Mouse (Mus musculus): ENCODE measurements around the gene Tomm5. TPM values are rescaled to one million over a fixed set of nuclear protein-coding genes. Genes with fewer than 3 reads are reported as not detected.

The Tomm5 gene
- total and polyA plus RNA-seq, 3 experiments = 313 to 845 (median 321) TPM

DNA sequence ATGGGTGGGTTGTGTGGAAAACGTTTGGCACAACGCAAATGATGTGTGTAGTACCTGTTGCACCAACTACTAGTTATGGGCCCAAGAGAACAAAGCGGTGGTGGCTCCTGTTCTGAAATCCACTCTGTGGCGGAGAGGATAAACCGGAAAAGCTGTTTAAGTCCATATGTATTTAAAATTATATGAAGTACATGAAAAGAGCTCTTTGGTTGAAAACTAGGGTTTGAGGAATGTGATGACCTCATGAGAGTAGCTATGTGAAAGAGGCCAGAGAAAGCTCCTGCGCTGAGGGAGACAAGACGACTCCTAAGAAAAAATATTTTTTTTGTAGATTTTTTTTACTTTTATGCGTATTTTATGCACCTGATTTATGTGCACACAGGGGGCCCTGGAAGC, 23.0 kb downstream of the Tomm5 start:
- H3K4me2 ChIP-seq (ENCODE audit: insufficient read depth, low read depth, poor library complexity, severe bottlenecking) = peak overlapping the region; percentile 52
- H3K9me3 ChIP-seq (replicated peaks; ENCODE audit: low read length) = no peaks in the 10 kb centered on the region
- H3K36me3 ChIP-seq (replicated peaks in 1 of 2; ENCODE audit: control insufficient read depth in 1 of 2, insufficient read depth in 1 of 2, low read length in 1 of 2) = no peaks in the 10 kb centered on the region
- dilution Hi-C loops (cut with MboI; ENCODE audit: extremely low pct_ligation_motif_present, extremely low pct_unique_long_range_greater_than_20kb, low sequenced_read_pairs) = no loop called here
- H3K9ac ChIP-seq (ENCODE audit: insufficient read depth, low read depth) = peak overlapping the region; percentile 48; the same call in 1 of the 2 replicates
- TF ChIP-seq JUND (conservative IDR thresholded peaks at IDR 0.05; ENCODE audit: low read depth, low read length) (no peak), TBP (conservative IDR thresholded peaks at IDR 0.05; ENCODE audit: low read depth, low read length) (no peak), UBTF (IDR thresholded peaks at IDR 0.05; ENCODE audit: low read depth, low read length) (no peak), RAD21 (IDR thresholded peaks at IDR 0.05; ENCODE audit: low read depth, low read length) (peak; percentile 5; the same call in 1 of the 2 replicates), ZMIZ1 (IDR thresholded peaks at IDR 0.05; ENCODE audit: low read depth, low read length) (no peak), CTCF (conservative IDR thresholded peaks at IDR 0.05 in 1 of 2, IDR thresholded peaks at IDR 0.05 in 1 of 2; ENCODE audit: low read depth in 2 of 2, low read length in 2 of 2) (no peak; a peak in 1 of 4 replicates), GABPA (IDR thresholded peaks at IDR 0.05; ENCODE audit: insufficient replicate concordance, low read depth, low read length) (no peak), CHD1 (IDR thresholded peaks at IDR 0.05; ENCODE audit: low read depth, low read length) (no peak), NELFE (IDR thresholded peaks at IDR 0.05; ENCODE audit: low read depth, low read length) (no peak), MAX (IDR thresholded peaks at IDR 0.05; ENCODE audit: low read length) (no peak), POLR2AphosphoS2 (IDR thresholded peaks at IDR 0.05; ENCODE audit: low read depth, low read length) (no peak), ZNF384 (IDR thresholded peaks at IDR 0.05; ENCODE audit: low read depth, low read length) (0 out of 2 replicates have a peak, but pooled peaks have one; percentile 14)
- DNase-seq (ENCODE audit: extremely low read depth) = no peak
- in situ Hi-C loops (cut with MboI; ENCODE audit: low pct_ligation_motif_present, low pct_unique_long_range_greater_than_20kb, low sequenced_read_pairs) = no loop called here
- peaks cover 9% of the 10 kb centered on the region for H3K27me3 ChIP-seq (replicated peaks)
- H3K4me3 ChIP-seq (replicated peaks in 1 of 3; ENCODE audit: low read depth in 2 of 3, low read length in 2 of 3, poor library complexity in 1 of 3) = peak overlapping the region; percentile 51 to 67 (median 58)
- H3K4me1 ChIP-seq (ENCODE audit: control insufficient read depth in 1 of 2, insufficient read depth in 2 of 2) = peaks cover 6 to 8% of the 10 kb centered on the region in 2 experiments
- no peak overlapping the region for H3K27ac ChIP-seq (ENCODE audit: insufficient read depth, low read depth)
- H3K79me2 ChIP-seq (replicated peaks; ENCODE audit: control insufficient read depth, extremely low read depth, insufficient read depth, poor library complexity, severe bottlenecking) = no peaks in the 10 kb centered on the region

DNA sequence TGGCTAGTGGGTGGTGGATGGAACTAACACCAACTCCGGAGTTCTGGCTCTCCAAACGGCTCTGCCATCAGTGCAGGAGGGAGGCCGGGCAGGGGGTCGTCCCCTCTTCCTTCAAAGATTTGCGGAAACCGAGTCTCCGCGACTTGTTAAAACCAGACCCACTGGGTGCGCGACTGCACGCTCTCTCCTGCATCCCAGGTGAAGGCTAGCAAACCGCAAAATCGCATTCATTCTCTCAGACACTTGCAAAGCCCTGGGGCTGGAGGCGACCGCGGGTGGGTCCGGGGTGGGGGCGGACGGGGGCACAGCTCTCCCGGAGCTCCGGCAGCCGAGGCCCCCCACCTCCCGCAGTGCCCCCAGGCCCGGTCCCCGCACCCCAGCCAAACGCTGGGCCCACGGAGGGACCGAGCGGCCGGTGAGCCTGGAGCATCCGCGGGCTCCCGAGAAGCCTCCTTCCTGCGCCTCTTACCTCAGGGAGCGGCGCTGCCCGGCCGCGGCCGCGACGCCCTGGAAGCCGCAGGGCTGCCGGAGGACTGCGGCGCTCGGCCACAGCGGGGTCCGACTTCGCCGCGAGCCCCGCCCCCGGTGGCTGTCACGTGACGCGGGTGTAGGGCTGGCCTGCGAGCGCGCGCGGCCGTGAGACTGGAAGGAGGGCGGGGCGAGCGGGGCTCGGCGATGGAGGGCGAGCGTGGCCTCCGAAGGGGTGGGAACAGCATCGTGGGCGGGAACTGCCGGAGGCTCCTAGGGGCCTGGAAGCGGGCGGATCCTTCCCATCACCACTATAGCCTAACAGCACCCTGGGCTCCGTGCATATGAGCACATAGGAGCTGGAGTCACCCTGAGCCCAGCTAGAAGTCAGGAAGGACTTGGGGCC, 23.7 kb downstream of the Tomm5 start, which contains the start of gene Fbxo10:
Gene Fbxo10 (minus strand): TSS at position 584 of the 874 bp plus-strand sequence.
- no peaks in the 10 kb centered on the region for H3K9me3 ChIP-seq (replicated peaks; ENCODE audit: low read length)
- H3K27ac ChIP-seq (ENCODE audit: insufficient read depth, low read depth) = no peak within 1 kb of the TSS
- DNase-seq (ENCODE audit: extremely low read depth) = peak; percentile 75
- dilution Hi-C loops (cut with MboI; ENCODE audit: extremely low pct_ligation_motif_present, extremely low pct_unique_long_range_greater_than_20kb, low sequenced_read_pairs) = no loop called here
- H3K79me2 ChIP-seq (replicated peaks; ENCODE audit: control insufficient read depth, extremely low read depth, insufficient read depth, poor library complexity, severe bottlenecking) = no peaks in the 10 kb centered on the region
- peaks cover 9% of the 10 kb centered on the region for H3K27me3 ChIP-seq (replicated peaks)
- H3K4me1 ChIP-seq (ENCODE audit: control insufficient read depth in 1 of 2, insufficient read depth in 2 of 2) = peaks cover 3 to 8% of the 10 kb centered on the region in 2 experiments; a peak in 2 of 4 replicates
- peak within 1 kb of the TSS; percentile 60 for H3K9ac ChIP-seq (ENCODE audit: insufficient read depth, low read depth)
- peak within 1 kb of the TSS; percentile 79 for H3K4me2 ChIP-seq (ENCODE audit: insufficient read depth, low read depth, poor library complexity, severe bottlenecking)
- H3K4me3 ChIP-seq (replicated peaks in 1 of 3; ENCODE audit: low read depth in 2 of 3, low read length in 2 of 3, poor library complexity in 1 of 3) = peak within 1 kb of the TSS; percentile 51 to 67 (median 58)
- H3K36me3 ChIP-seq (replicated peaks in 1 of 2; ENCODE audit: control insufficient read depth in 1 of 2, insufficient read depth in 1 of 2, low read length in 1 of 2) = no peaks in the 10 kb centered on the region
- TF ChIP-seq NELFE (IDR thresholded peaks at IDR 0.05; ENCODE audit: low read depth, low read length) = peak; percentile 41
- TF ChIP-seq USF2 (conservative IDR thresholded peaks at IDR 0.05; ENCODE audit: low read depth, low read length) = peak; percentile 81
- TF ChIP-seq TCF12 (IDR thresholded peaks at IDR 0.05; ENCODE audit: low read depth, low read length) = 0 out of 2 replicates have a peak, but pooled peaks have one; percentile 11
- no peak for TF ChIP-seq MXI1 (IDR thresholded peaks at IDR 0.05; ENCODE audit: low read depth, low read length)
- peak; percentile 97 for TF ChIP-seq USF1 (IDR thresholded peaks at IDR 0.05; ENCODE audit: low read depth, low read length)
- peak; percentile 74 for TF ChIP-seq BHLHE40 (IDR thresholded peaks at IDR 0.05; ENCODE audit: low read depth, low read length)
- TF ChIP-seq HCFC1 (IDR thresholded peaks at IDR 0.05; ENCODE audit: low read depth, low read length) = 0 out of 2 replicates have a peak, but pooled peaks have one; percentile 36
- no peak for TF ChIP-seq ETS1 (conservative IDR thresholded peaks at IDR 0.05; ENCODE audit: low read depth, low read length)
- peak; percentile 61 for TF ChIP-seq UBTF (IDR thresholded peaks at IDR 0.05; ENCODE audit: low read depth, low read length)
- no peak for TF ChIP-seq CHD1 (IDR thresholded peaks at IDR 0.05; ENCODE audit: low read depth, low read length)
- peak; percentile 55; the same call in 1 of the 2 replicates for TF ChIP-seq ZMIZ1 (IDR thresholded peaks at IDR 0.05; ENCODE audit: low read depth, low read length)
- TF ChIP-seq NRF1 (IDR thresholded peaks at IDR 0.05; ENCODE audit: low read depth, low read length) = peak; percentile 54; the same call in 1 of the 2 replicates
- TF ChIP-seq MAX (IDR thresholded peaks at IDR 0.05; ENCODE audit: low read length) = peak; percentile 74; the same call in 1 of the 2 replicates
- TF ChIP-seq POLR2A (IDR thresholded peaks at IDR 0.05; ENCODE audit: low read depth, low read length) = peak; percentile 72
- in situ Hi-C loops (cut with MboI; ENCODE audit: low pct_ligation_motif_present, low pct_unique_long_range_greater_than_20kb, low sequenced_read_pairs) = no loop called here

All from CH12.LX (cell line).